Mouse (Mus musculus) frontal cortex, postnatal 25 days (tissue): ENCODE data around the gene AI854703.

Source experiments
- DNase-seq, 2 experiments: peaks; one replicate each; pipeline ENCODE4 v3.0.0; 2022; ENCODE audit warnings: low spot score in 2 of 2

AI854703 gene

DNA sequence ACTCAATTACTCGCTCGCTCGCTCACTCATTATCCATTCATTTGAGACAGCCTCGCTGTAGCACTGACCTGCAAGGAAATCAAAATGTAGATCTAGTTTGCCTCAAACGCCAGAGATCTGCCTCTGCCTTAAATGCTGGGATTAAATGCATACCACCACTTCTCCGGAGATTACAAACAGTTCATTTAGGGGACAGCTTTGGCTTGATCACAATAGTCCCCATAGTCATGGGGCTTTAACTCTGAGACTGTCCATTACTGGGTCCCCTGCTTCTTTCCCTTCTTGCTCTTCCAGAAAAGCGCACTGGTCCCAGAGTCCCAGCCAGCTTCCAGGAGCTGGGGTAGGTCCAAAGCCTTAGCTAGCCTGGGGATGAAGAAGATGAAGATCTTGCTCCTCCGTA is at the start of gene AI854703:
TSS of gene AI854703 (plus strand) at position 301 of the 400 bp plus-strand sequence.
- no peak for DNase-seq

DNA sequence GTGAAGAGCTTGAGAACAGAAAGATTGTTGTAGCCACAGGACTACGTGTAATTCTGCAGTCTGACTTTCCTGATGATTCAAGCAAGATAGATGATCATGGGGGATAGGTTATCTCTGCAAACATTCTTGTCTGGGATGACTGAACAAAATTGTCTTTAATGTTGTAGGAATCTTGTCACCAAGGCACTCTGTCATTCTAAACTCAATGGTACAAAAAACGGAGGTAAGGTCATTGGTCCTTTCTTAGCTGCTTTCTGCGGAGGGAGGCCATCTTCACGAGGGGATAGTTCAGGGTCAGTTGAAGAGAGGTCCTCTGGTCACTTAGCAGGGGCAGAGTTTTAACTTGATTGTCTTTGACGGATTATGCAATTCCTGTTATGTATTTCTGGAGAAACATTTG is 47.8 kb upstream of the AI854703 start:
- no peak for DNase-seq

DNA sequence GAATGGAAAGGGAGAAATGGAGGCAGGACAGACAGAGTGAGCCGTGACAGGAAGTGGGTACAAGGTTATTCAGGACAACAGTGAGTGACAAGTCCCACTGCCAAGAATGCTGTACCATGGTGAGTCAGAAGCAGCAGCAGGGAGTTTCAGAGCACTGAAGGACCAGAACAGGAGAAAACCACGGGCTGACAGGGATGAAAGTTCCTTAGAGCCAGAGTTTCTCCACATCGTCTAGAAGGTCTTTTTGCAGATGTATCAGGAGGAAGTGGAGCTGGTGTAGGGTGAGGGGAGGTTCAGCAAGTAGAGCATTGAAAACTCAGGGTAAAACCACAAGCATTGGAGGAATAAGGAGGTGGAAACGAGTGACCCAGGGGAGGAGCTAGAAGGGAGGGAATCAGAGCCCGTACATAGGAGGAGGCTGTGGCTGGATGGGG is 47.3 kb upstream of the AI854703 start:
- no peak for DNase-seq

DNA sequence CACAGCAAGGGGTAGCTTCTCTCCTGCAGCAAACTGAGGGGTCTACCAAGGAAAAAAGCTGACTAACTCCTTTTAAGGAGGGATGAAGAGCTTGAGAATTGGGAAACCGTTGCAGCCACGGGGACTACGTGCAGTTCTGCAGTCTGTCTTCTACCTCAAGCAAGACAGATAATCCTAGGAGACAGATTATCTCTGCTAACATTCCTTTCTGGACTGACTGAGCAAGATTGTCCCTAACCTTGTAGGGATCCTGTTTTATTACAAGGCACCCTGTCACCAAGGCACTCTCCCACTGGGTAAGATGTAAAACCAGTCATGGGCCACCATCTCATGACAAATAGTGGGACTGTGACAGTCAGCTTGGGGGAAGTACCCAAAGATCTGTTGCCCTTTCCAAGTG is 45.3 kb upstream of the AI854703 start:
- DNase-seq: no peak

DNA sequence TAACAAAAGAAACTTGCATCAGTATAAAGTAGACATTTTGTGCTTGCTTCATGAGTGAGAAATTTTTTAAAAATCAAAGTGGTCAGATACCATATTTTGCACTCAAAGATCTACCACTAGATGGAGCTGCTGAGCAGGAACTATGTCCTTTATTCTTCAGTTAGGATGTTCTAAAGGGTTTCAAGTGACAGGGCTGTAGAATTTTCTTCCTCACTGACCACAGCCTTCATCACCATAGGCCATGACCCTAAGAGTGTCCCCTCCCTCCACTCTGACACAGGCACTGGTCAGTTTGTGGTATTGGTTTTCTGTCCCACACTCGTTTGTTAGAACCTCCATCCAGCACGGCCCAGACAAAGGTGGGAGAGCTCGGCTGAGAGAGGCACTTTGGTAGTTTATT is 44.5 kb upstream of the AI854703 start:
- no peak for DNase-seq

DNA sequence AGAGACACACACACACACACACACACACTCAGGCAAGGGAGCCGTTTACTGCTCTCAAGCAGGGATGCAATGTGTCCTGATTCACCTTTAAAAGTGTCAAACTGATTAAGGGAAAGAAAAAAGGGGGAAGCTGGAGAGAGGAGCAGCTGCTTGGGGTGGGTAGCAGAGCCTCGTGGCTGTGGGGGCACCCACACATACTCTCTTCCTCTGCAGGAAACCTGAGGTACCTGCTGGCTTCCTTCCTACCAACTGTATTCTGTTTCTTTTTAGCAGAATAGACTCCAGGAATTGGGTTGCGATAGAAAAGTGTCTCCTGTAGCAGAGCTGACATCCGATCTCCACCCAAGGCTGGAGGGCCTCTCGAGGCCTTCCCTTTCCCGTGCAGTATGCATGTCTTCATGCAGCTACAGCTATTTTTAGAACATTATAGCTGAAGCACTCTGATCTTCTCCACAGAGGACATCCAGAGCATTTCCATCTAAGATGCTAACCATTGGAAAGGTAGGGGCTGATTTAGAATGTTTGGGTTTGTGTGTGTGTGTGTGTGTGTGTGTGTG is 37.3 kb upstream of the AI854703 start, which contains the start of gene Gm45021:
TSS of gene Gm45021 (plus strand) at position 417 of the 557 bp plus-strand sequence.
- no peak for DNase-seq

DNA sequence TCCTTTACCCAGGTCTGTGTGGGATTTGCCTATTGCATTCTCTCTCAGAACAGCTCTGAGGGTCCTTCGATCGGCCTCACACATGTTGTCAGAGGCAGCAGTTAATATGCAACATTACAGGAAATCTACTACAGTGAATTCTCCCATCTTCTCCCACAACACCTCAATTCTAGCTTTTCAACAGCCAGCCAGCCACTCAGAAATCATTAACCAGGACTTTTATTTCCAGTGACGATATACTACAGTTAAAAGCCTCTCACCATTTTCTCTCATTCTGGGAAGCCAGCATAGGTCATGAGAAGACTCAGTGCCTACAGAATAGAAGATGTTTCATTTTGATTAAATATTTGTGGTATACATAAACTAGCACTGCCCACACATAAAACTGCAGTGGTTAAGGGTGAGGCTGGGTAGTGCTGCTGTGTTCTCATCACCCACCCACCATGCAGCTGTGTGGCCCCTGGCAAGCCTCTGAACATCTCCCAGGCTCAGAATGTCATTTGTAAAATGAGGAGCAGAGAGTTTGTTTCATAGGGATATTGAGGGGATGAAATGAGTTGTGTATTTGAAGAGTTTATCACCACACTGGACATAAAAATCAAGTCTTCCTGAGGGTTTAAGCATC is 35.2 kb upstream of the AI854703 start:
- DNase-seq: no peak

DNA sequence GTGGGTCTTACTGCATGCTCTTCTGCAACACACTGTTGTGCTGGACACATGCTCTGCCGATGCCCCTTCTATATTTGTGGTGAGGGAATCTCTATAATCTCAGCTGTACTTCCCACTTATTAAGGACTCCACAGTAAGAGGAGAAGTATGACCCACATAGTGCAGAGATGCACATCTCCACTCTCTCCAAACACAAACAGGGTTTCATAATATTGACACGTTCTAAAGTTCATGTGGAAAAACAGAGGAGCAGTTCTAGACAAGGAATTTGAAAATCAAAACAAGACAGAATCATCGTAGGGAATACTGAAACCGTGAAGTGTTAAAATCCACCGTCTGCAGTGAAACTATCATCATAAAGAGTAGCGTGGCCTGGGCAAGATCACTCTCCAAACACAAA is 34.7 kb upstream of the AI854703 start:
- no peak for DNase-seq

DNA sequence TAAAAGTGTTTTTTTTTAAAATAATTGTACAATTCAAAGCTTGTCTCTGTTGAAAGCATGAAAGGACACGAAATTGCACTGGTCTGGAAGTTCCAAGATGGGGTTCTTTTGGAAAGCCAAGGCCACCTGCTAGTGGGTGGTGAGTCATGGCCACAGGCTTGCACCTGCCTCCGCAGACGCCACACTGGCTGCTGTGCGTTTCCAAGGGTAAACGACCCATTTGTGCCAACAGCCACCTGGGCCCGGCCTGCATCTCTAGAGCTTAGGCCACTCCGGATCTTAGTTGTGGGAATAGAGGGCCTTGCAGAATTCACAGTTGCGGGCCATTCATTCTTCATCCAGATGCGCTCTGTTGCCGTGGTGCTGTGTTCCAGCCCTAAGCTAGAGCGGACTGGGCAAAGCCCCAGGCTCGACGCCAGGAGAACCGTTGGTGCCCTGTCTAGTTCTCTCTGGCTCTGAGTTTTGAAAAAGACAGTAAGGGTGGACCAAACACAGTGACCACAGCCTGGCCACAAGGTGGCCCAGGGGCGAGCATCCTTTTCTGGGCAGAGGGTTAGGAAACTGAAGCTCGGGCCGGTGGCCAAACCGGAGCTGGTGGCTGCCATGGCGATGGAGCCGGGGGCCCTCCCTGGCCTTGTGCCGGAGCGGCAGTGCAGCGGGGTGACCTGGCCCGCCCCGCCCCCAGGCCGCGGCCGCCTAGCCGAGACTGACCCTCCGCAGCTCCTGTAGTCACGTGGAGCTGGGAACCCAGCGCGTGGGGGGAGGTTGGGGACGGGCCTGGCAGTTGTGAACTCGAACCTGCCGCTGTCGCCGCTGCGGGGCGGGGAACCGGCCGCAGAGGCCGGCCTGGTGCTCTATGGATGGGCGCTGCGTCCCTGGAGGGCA is 33.2 kb upstream of the AI854703 start, which contains the start of the genes Repin1 and Gm44965:
TSS of gene Repin1 (plus strand) at position 726 of the 885 bp plus-strand sequence.
TSS of gene Gm44965 (plus strand) at position 784 of the 885 bp plus-strand sequence.
- peak; percentile 88 to 89 for DNase-seq

DNA sequence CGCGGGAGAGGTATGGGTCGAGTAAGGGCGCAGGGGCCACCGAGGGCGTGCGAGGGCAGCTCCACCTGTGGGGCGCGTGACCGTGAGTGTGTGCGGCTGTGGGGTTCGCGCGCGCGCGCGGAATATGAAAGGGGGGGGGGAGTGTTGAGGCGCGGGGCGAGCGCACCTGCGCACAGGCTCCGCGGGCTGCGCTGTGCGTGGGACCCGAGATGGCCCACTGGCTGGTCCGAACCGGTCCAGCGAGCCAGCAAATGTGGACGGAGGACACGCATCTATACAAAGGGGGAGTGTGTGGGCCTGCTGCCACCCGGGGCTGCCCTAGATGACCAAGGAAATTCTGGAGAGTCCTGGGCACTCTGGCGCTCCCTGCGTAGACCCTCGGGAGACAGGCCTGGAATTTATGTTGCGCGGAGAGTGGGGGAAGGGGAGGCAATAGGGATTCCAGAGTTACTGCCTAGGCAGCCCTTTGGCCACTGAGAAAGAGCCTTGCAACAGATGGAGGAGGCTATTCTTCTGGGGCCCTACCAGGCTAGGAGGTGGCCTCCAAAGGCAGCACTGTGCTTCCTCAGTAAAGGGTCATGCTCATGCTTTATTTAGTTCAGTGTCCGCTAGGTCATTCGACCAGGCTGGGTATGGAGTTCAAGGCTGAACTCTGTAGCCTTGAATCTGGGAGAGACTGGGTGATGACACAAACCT is 32.4 kb upstream of the AI854703 start:
- no peak for DNase-seq

DNA sequence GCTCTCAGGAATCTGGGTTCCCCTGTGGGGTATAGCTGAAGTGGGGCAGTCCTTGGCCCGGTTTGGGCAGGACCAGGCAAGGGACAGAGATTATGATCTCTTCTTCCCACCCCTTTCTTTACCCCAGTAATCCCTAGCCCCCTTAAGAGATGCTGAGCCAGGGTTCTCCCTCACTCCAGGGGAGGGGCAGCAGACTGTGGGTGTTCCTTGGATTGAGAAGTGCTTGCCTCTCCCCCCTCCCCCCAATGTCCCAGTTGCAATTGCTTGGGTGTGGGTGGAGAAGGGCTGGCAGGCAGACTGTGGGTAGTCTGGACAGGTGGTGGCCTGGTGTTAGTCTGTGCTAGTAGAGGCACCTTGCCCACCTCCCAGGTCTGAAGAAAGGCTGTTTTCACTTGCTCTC is 31.3 kb upstream of the AI854703 start:
- DNase-seq: no peak

DNA sequence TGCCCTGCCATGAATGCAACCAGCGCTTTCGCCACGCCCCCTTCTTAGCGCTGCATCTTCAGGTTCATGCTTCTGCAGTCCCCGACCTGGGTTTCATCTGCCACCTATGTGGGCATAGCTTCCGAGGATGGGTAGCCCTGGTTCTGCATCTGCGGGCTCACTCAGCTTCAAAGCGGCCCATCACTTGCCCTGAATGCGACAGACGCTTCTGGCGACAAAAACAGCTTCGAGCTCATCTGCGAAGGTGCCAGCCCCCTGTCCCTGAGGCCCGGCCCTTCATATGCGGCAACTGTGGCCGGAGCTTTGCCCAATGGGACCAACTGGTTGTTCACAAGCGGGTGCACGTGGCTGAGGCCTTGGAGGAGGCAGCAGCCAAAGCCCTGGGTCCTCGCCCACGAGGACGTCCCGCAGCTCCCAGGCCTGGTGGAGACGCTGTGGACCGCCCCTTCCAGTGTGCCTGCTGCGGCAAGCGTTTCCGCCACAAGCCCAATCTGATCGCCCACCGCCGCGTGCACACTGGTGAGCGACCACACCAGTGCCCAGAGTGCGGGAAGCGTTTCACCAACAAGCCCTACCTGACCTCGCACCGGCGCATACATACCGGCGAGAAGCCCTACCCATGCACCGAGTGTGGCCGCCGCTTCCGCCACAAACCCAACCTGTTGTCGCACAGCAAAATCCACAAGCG is 29.9 kb upstream of the AI854703 start:
- DNase-seq: no peak

DNA sequence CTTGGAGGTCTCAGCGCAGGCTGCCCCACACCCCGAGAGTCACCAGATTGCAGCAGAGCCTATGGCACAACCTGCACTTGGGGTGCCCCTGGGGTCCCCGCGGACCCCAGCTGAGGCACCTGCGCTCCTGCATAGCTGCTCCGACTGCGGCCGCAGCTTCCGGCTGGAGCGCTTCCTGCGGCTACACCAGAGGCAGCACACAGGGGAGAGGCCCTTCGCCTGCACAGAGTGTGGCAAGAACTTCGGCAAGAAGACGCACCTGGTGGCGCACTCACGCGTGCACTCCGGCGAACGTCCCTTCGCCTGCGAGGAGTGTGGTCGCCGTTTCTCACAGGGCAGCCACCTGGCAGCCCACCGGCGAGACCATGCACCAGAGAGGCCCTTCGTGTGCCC is 29.3 kb upstream of the AI854703 start:
- DNase-seq: no peak

DNA sequence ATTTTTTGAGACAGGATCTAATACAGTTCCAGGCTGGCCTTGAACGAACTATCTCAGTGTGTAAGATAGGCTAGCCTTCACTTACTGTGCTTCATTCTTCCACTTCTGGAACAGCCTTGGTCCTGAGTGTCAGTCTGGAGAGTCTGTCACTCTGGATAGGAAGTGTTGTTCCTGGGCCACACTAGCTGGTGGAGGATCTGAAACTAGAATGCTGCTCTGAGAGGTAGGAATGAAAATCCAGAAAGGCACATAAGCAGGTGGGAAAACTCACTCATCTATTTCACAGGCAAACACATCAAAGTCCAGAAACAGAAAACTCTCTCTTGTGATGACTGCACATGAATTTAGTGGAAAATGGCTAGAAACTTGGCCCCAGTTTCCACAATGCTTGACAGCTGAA is 26.0 kb upstream of the AI854703 start:
- DNase-seq: no peak

DNA sequence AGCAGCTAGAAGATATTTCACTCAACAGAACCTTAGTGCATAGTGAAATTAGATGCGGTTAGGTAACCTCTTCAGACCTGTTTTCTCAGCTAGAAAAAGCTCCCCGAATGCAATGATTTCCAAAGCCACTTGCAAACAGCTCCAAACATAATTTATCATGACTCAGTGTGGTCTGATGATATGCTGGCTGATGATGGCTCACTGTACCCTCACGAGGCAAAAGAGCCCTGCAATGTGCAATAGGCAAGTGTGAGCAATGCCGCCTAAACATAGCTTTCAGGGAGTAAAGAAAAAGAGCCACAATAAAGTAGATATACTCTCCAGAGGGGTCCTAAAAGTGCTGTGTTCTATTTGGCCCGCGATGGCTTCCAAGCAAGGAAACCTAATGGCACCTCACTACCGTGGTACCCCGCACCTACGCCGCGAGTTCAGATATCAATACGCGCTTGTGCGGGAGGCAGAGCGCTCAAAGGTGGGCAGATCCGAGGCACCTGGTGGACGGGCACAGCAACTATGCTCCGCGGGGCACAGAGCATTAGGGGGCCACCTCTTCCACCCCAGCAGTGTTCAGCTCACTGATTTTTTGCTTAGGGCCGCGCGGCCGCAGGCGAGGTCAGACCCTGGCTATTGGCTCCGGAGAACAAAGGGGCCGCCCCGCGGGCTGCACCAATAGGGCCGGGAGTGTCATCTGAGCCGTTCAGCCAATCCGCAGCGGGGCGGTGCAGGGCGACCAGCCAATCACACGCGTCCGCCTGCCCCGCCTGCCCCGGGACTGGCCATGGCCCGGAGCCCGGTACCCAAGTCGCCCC is 25.1 kb upstream of the AI854703 start, which contains the start of gene Zfp775:
TSS of gene Zfp775 (plus strand) at position 793 of the 809 bp plus-strand sequence.
- DNase-seq: peak; percentile 88 to 94

DNA sequence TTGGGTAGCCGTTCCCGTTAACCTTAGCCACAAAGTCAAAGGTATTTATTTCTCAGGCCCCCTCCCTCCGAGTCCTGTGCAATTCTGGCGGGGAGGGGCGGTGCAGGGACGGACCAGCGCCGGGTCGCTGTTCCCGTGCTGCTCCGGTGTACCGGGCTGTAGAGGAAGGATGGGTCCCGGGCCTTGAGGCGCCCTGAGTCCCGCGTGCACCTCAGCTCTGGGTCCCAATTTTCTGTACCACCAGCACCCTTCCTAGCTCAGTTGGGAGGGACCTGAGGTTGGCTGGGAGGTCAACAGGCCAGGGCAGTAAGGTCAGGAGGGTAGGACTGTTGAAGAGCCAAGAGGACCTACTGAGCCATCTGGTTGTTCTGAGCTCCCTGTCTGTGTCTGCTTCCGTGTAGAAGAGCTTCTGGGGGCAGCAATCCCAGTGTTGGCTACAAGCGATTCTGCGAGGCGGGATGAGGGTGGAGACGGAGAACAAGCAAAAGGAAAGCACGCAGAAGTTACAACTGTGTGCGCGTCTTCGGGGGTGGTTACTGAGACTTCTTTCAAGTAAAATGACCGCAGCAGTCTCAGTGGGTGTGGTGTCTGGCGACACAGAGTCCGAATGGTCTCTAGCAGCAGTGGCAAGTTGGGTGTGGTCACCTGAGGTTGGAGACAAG is 24.4 kb upstream of the AI854703 start:
- no peak for DNase-seq

DNA sequence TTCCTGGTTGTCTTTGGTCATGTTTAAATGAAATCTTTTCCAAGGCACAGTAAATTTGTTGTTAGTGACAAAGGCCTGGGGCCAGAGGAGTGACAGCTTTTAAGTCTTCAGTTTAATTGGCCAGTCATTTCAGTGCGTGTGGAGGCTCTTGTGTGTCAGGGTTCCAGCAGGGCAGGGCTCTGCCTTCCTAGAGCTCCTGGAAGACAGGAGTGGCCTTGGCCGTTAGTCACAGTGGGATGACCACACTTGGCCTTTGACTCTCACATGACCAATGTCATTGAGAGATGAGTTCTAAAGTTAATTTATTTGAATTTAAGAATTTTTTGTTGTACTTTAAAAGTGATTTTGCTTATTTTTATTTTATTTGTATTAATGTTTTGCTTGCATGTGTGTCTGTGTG is 18.4 kb upstream of the AI854703 start:
- DNase-seq: no peak

DNA sequence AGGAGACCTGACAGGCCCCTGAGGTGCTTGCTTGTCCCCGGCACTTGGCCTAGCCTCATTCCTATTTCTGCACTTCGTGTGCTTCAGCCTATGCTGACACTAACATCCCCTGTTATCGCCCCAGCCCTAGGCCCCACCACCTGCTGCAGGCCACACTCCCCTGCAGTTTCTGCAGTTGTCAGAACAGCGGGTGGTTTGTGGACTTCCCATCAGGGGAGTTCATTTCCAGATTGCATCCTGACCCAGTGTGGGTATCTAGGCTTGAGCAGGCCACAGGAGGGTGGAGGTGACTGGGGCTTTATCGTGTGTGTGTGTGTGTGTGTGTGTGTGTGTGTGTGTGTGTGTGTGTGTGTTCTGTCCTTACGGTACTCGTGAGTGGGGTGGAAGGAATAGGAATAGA is 17.1 kb upstream of the AI854703 start:
- no peak for DNase-seq

DNA sequence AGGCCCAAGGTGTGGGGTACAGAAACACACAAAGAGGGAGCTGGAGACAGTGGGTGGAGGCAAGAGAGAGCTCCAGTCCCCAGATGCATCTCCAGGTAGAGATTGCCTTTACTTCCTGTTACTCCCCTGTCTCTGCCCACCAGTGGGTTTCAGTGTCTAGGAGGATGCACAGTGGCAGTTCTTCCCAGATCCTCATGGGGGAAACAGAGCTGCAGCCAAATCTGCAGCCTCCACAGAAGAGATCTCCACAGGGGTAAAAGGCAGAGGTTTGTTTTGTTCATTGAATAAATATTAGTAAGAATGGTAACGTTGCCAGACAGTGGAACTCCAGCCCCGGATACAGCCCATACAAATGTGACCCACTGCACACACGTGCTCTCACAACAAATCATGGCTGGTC is 15.9 kb upstream of the AI854703 start:
- no peak for DNase-seq

DNA sequence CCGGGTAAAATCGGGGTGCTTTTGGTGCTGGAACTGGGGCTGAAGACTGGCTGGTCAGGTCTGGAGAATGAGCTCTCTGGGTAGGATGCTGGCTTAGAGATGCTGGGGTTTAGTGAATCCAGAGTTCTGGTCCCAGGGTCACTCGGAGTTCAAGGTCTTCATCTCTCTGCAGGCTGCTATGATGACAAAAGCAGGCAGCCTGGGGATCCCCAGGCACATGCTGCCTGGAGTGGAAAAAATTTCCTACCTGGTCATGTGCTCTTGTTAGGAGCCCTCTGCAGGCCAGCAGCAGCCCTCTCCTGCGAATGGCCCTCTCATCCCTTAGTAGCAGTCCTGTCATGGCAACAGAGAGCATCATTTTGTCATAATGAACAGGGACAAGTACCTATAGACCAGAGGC is 13.1 kb upstream of the AI854703 start:
- DNase-seq: no peak
